Comparison of ENCODE assay signal across 21 mouse cellular contexts in the genomic region with DNA sequence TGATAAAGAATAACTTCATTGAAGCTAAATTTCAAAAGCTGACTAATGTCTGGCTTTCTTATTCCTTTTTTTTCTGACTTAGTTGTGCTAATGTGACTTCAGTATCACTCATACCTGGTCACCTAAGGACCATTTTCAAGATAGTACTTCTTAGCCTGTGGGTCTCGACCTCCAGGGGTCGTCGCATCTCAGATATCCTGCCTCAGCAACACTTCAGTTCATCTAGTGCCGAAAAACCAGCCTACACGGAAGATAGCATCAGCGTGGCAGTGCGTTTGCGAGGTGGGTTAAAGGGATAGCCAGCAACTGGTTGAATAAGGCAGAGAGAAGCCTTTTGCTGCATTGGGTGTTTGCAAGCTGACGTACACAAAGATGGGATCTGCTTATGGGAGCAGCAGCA.
DNase-seq lines count a peak whose midpoint lies in the region; ATAC-seq and TF ChIP-seq lines count a peak whose summit lies in the region.
"Had no signal": no experiment of that assay in that cellular context is flagged by ENCODE, and none has a peak within 500 bp of the region (broad histone marks: within the 10 kb centered on the region; RNA-seq: fewer than 3 reads in every experiment).

No protein-coding gene starts in this region.

- DNase-seq in thymus, adult 2 months: peak; percentile 7
- DNase-seq in thymus, adult 18-20 months: no peak
- peak; percentile 51 for DNase-seq in thymus, postnatal 14 days
- DNase-seq in cerebellum, postnatal 4 days (ENCODE audit: low spot score in 2 of 2): no peak
- no peak for DNase-seq in neural tube, embryonic 10.5 days (ENCODE audit: extremely low spot score, low spot score)
- DNase-seq: adrenal gland, adult 8-10 months; adrenal gland, postnatal 36 days; cerebellum, adult 11 months; cerebellum, adult 8-10 months; cerebellum, postnatal 14 days; forebrain, postnatal 0 days; gastrocnemius, postnatal 14 days; heart, postnatal 10 days; heart, postnatal 4 days had no signal

- no peaks in the 10 kb centered on the region for H3K4me1 ChIP-seq in forebrain, embryonic 12.5 days
- no peaks in the 10 kb centered on the region for H3K4me1 ChIP-seq in forebrain, embryonic 16.5 days (replicated peaks; ENCODE audit: control insufficient read depth, insufficient read depth, low read length)
- no peaks in the 10 kb centered on the region; the same call in 1 of the 2 replicates for H3K4me1 ChIP-seq in thymus, adult 2 months (replicated peaks; ENCODE audit: control insufficient read depth, insufficient read depth, low read length)
- H3K4me1 ChIP-seq: embryonic facial prominence, embryonic 12.5 days; hindbrain, embryonic 12.5 days had no signal

- H3K27ac ChIP-seq in forebrain, embryonic 12.5 days: peak overlapping the region; percentile 9; the same call in 1 of the 2 replicates
- no peak overlapping the region for H3K27ac ChIP-seq in forebrain, embryonic 16.5 days (ENCODE audit: low read length)
- H3K27ac ChIP-seq in thymus, adult 2 months (ENCODE audit: control insufficient read depth, insufficient read depth, low read length): no peak overlapping the region
- H3K27ac ChIP-seq: embryonic facial prominence, embryonic 12.5 days; hindbrain, embryonic 12.5 days had no signal

- TF ChIP-seq CTCF in thymus, adult 2 months (IDR thresholded peaks at IDR 0.05; ENCODE audit: borderline replicate concordance, control insufficient read depth, extremely low read depth, insufficient read depth, low read length, poor library complexity): no peak

- no peaks in the 10 kb centered on the region for H3K9me3 ChIP-seq in forebrain, embryonic 12.5 days
- no peaks in the 10 kb centered on the region for H3K9me3 ChIP-seq in forebrain, embryonic 16.5 days (ENCODE audit: control insufficient read depth, low read length)
- H3K9me3 ChIP-seq: embryonic facial prominence, embryonic 12.5 days; hindbrain, embryonic 12.5 days had no signal

- no peak overlapping the region for H3K4me2 ChIP-seq in forebrain, embryonic 12.5 days
- no peak overlapping the region for H3K4me2 ChIP-seq in forebrain, embryonic 16.5 days (ENCODE audit: low read length)
- H3K4me2 ChIP-seq: embryonic facial prominence, embryonic 12.5 days; hindbrain, embryonic 12.5 days had no signal

- no peak overlapping the region for H3K4me3 ChIP-seq in forebrain, embryonic 12.5 days (replicated peaks)
- H3K4me3 ChIP-seq in forebrain, embryonic 16.5 days (replicated peaks; ENCODE audit: low read length): no peak overlapping the region
- H3K4me3 ChIP-seq in thymus, adult 2 months (ENCODE audit: control insufficient read depth, insufficient read depth, low read length): no peak overlapping the region
- H3K4me3 ChIP-seq: embryonic facial prominence, embryonic 12.5 days; hindbrain, embryonic 12.5 days had no signal

- H3K36me3 ChIP-seq in forebrain, embryonic 12.5 days (replicated peaks): no peaks in the 10 kb centered on the region
- no peaks in the 10 kb centered on the region for H3K36me3 ChIP-seq in forebrain, embryonic 16.5 days (ENCODE audit: control insufficient read depth, insufficient read depth)
- no peaks in the 10 kb centered on the region for H3K36me3 ChIP-seq in thymus, adult 2 months (ENCODE audit: control insufficient read depth, insufficient read depth, low read length)
- H3K36me3 ChIP-seq: embryonic facial prominence, embryonic 12.5 days; G1E; hindbrain, embryonic 12.5 days had no signal

- ATAC-seq in forebrain, embryonic 12.5 days (ENCODE audit: low FRiP score): no peak
- no peak for ATAC-seq in forebrain, embryonic 16.5 days
- ATAC-seq in inflammation-experienced regulatory T-cells, adult 6 months: no peak
- ATAC-seq: forebrain, postnatal 0 days; hindbrain, embryonic 16.5 days had no signal

- no peaks in the 10 kb centered on the region for H3K27me3 ChIP-seq in forebrain, embryonic 12.5 days
- no peaks in the 10 kb centered on the region for H3K27me3 ChIP-seq in forebrain, embryonic 16.5 days (replicated peaks; ENCODE audit: control insufficient read depth, insufficient read depth, low read length)
- no peaks in the 10 kb centered on the region for H3K27me3 ChIP-seq in thymus, adult 2 months (ENCODE audit: control insufficient read depth, insufficient read depth, low read length)
- H3K27me3 ChIP-seq: embryonic facial prominence, embryonic 12.5 days; hindbrain, embryonic 12.5 days had no signal

- H3K9ac ChIP-seq in forebrain, embryonic 12.5 days: no peak overlapping the region
- no peak overlapping the region for H3K9ac ChIP-seq in forebrain, embryonic 16.5 days (replicated peaks; ENCODE audit: low read depth, low read length)
- H3K9ac ChIP-seq: embryonic facial prominence, embryonic 12.5 days; forebrain, postnatal 0 days; hindbrain, embryonic 12.5 days had no signal

- TF ChIP-seq POLR2A in thymus, adult 2 months (IDR thresholded peaks at IDR 0.05; ENCODE audit: control insufficient read depth, extremely low read depth, insufficient read depth, low read length, poor library complexity): no peak

- 64% methylated on average over 9 of the region's 9 CpGs for WGBS in forebrain, embryonic 12.5 days
- WGBS in forebrain, embryonic 16.5 days: 61% methylated on average over 9 of the region's 9 CpGs
- 33% methylated on average over 9 of the region's 9 CpGs for WGBS in thymus, adult 2 months

Comparison
In these comparisons a context has a peak if more than half of its experiments do, and no peak if none do; other contexts are left out.
1. DNase-seq: peak in thymus, adult 2 months (single experiment) and thymus, postnatal 14 days (single experiment); none in thymus, adult 18-20 months (0 of 2), cerebellum, postnatal 4 days (0 of 2) and neural tube, embryonic 10.5 days (single experiment).